Mouse (Mus musculus): ENCODE measurements around the gene Pex26. TPM values are rescaled to one million over a fixed set of nuclear protein-coding genes. Genes with fewer than 3 reads are reported as not detected.

Gene Pex26
- total RNA-seq (2012; rRNA removed) (3.3 TPM in 2 replicates), total RNA-seq (2014; rRNA removed) (2.6 and 2.8 TPM in 2 replicates), polyA plus RNA-seq (2012; ENCODE audit: insufficient read length, low read depth) (3.2 and 3.9 TPM in 2 replicates)

DNA sequence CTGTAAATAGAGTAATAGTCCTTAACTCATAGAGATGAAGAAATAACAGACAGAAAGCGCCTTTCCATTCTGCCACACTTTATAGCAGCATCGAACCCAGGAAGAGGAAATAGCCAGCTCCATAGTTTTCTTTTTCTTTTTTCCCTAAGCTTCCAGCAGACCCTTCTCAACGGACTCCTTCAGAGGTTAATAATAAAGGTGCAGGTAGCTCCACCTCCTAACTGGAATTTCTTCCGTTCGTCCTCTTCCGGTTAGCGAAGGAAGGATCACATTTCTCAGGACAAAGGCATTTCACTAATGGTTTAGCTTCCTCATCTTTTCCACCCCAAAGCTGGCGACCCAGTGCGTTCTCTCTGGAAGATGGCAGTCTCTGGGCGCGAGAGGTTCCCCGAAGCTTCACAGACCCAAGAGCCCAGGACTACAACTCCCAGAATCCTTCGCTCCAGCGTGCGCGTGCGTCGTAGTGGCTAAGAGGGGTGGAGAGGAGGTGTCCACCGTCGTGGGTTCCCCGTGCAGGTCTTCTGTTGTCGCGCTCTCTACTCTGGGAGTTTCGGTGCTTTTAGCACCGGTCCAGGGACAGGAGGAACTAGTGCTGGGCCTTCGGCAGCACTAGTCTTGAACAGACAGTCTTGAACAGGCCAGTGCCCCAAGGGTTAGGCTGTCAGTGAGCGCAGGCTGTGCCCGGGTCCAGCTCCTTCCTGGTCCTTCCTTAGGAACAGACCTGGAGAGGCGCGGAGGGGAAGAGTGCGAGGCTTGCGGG lies at the start of gene Pex26:
Pex26 (plus strand) TSS at position 254 of the 760 bp plus-strand sequence.
- H3K9me3 ChIP-seq (replicated peaks; ENCODE audit: low read length) = no peaks in the 10 kb centered on the region
- H3K4me3 ChIP-seq (replicated peaks in 1 of 3; ENCODE audit: low read depth in 2 of 3, low read length in 2 of 3, poor library complexity in 1 of 3) = peak within 1 kb of the TSS; percentile 62 to 85 (median 66)
- TF ChIP-seq HCFC1 (IDR thresholded peaks at IDR 0.05; ENCODE audit: low read depth, low read length) = peak; percentile 99
- no peak for TF ChIP-seq PAX5 (IDR thresholded peaks at IDR 0.05; ENCODE audit: low read length)
- TF ChIP-seq ZKSCAN1 (IDR thresholded peaks at IDR 0.05; ENCODE audit: borderline replicate concordance, low read depth, low read length) = no peak
- TF ChIP-seq POLR2A (IDR thresholded peaks at IDR 0.05; ENCODE audit: low read depth, low read length) = peak; percentile 76
- TF ChIP-seq CHD1 (IDR thresholded peaks at IDR 0.05; ENCODE audit: low read depth, low read length) = no peak; the same call in 1 of the 2 replicates
- TF ChIP-seq MXI1 (IDR thresholded peaks at IDR 0.05; ENCODE audit: low read depth, low read length) = peak; percentile 64
- peak; percentile 93 for TF ChIP-seq NRF1 (IDR thresholded peaks at IDR 0.05; ENCODE audit: low read depth, low read length)
- TF ChIP-seq IRF4 (IDR thresholded peaks at IDR 0.05; ENCODE audit: low read depth, low read length) = peak; percentile 61; the same call in 1 of the 2 replicates
- no peak; the same call in 1 of the 2 replicates for TF ChIP-seq BHLHE40 (IDR thresholded peaks at IDR 0.05; ENCODE audit: low read depth, low read length)
- TF ChIP-seq UBTF (IDR thresholded peaks at IDR 0.05; ENCODE audit: low read depth, low read length) = no peak
- no peak for TF ChIP-seq MEF2A (IDR thresholded peaks at IDR 0.05; ENCODE audit: borderline replicate concordance, low read depth, low read length)
- 0 out of 2 replicates have a peak, but pooled peaks have one; percentile 26 for TF ChIP-seq MYC (IDR thresholded peaks at IDR 0.05; ENCODE audit: low read depth, low read length)
- TF ChIP-seq RCOR1 (conservative IDR thresholded peaks at IDR 0.05; ENCODE audit: low read depth, low read length) = no peak
- no peak for TF ChIP-seq ZMIZ1 (IDR thresholded peaks at IDR 0.05; ENCODE audit: low read depth, low read length)
- TF ChIP-seq POLR2AphosphoS2 (IDR thresholded peaks at IDR 0.05; ENCODE audit: low read depth, low read length) = no peak
- peak; percentile 58; the same call in 1 of the 2 replicates for TF ChIP-seq NELFE (IDR thresholded peaks at IDR 0.05; ENCODE audit: low read depth, low read length)
- no peak for TF ChIP-seq ZNF384 (IDR thresholded peaks at IDR 0.05; ENCODE audit: low read depth, low read length)
- TF ChIP-seq JUND (conservative IDR thresholded peaks at IDR 0.05; ENCODE audit: low read depth, low read length) = no peak
- TF ChIP-seq CHD2 (IDR thresholded peaks at IDR 0.05; ENCODE audit: low read length) = peak; percentile 38; the same call in 1 of the 2 replicates
- peak; percentile 74 for TF ChIP-seq ELF1 (IDR thresholded peaks at IDR 0.05; ENCODE audit: low read depth, low read length)
- TF ChIP-seq ETS1 (conservative IDR thresholded peaks at IDR 0.05; ENCODE audit: low read depth, low read length) = no peak
- TF ChIP-seq TBP (conservative IDR thresholded peaks at IDR 0.05; ENCODE audit: low read depth, low read length) = no peak
- no peak for TF ChIP-seq USF2 (conservative IDR thresholded peaks at IDR 0.05; ENCODE audit: low read depth, low read length)
- no peak for TF ChIP-seq ZC3H11A (IDR thresholded peaks at IDR 0.05; ENCODE audit: low read depth, low read length)
- TF ChIP-seq TCF12 (IDR thresholded peaks at IDR 0.05; ENCODE audit: low read depth, low read length) = 0 out of 2 replicates have a peak, but pooled peaks have one; percentile 61
- peak; percentile 61; the same call in 1 of the 2 replicates for TF ChIP-seq SIN3A (IDR thresholded peaks at IDR 0.05; ENCODE audit: low read length)
- no peak for TF ChIP-seq CTCF (conservative IDR thresholded peaks at IDR 0.05 in 1 of 2, IDR thresholded peaks at IDR 0.05 in 1 of 2; ENCODE audit: low read depth in 2 of 2, low read length in 2 of 2)
- no peak for TF ChIP-seq E2F4 (IDR thresholded peaks at IDR 0.05; ENCODE audit: insufficient replicate concordance, low read depth, low read length)
- TF ChIP-seq JUN (IDR thresholded peaks at IDR 0.05; ENCODE audit: insufficient read depth, low read depth, low read length) = no peak
- TF ChIP-seq MAX (IDR thresholded peaks at IDR 0.05; ENCODE audit: low read length) = peak; percentile 70; the same call in 1 of the 2 replicates
- no peak for TF ChIP-seq SMC3 (IDR thresholded peaks at IDR 0.05; ENCODE audit: low read depth, low read length)
- TF ChIP-seq KAT2A (IDR thresholded peaks at IDR 0.05; ENCODE audit: insufficient replicate concordance, low read length) = peak; percentile 93; the same call in 1 of the 2 replicates
- no peak for TF ChIP-seq USF1 (IDR thresholded peaks at IDR 0.05; ENCODE audit: low read depth, low read length)
- TF ChIP-seq GABPA (IDR thresholded peaks at IDR 0.05; ENCODE audit: insufficient replicate concordance, low read depth, low read length) = peak; percentile 45; the same call in 1 of the 2 replicates
- TF ChIP-seq RAD21 (IDR thresholded peaks at IDR 0.05; ENCODE audit: low read depth, low read length) = no peak
- TF ChIP-seq MAZ (IDR thresholded peaks at IDR 0.05; ENCODE audit: low read depth, low read length) = no peak
- no peak for TF ChIP-seq EP300 (IDR thresholded peaks at IDR 0.05; ENCODE audit: low read length)
- no peak for TF ChIP-seq MAFK (IDR thresholded peaks at IDR 0.05; ENCODE audit: insufficient replicate concordance, low read length)
- peaks cover 4 to 27% of the 10 kb centered on the region in 2 experiments; a peak in 3 of 4 replicates for H3K4me1 ChIP-seq (ENCODE audit: control insufficient read depth in 1 of 2, insufficient read depth in 2 of 2)
- H3K79me2 ChIP-seq (replicated peaks; ENCODE audit: control insufficient read depth, extremely low read depth, insufficient read depth, poor library complexity, severe bottlenecking) = no peaks in the 10 kb centered on the region
- dilution Hi-C loops (cut with MboI; ENCODE audit: extremely low pct_ligation_motif_present, extremely low pct_unique_long_range_greater_than_20kb, low sequenced_read_pairs) (no loop called here), in situ Hi-C loops (cut with MboI; ENCODE audit: low pct_ligation_motif_present, low pct_unique_long_range_greater_than_20kb, low sequenced_read_pairs) (loop anchor here (10.0 kb wide), 1 partner anchor 181 kb away; no protein-coding TSS in a partner anchor)
- DNase-seq (ENCODE audit: extremely low read depth) = peak; percentile 95
- peaks cover 4 to 15% of the 10 kb centered on the region in 2 experiments for H3K36me3 ChIP-seq (replicated peaks in 1 of 2; ENCODE audit: control insufficient read depth in 1 of 2, insufficient read depth in 1 of 2, low read length in 1 of 2)
- peak within 1 kb of the TSS; percentile 63 for H3K9ac ChIP-seq (ENCODE audit: insufficient read depth, low read depth)
- peak within 1 kb of the TSS; percentile 96 for H3K4me2 ChIP-seq (ENCODE audit: insufficient read depth, low read depth, poor library complexity, severe bottlenecking)
- 0 out of 2 replicates have a peak within 1 kb of the TSS, but pooled peaks have one; percentile 9 for H3K27ac ChIP-seq (ENCODE audit: insufficient read depth, low read depth)
- peaks cover 4% of the 10 kb centered on the region for H3K27me3 ChIP-seq (replicated peaks)
